Mouse (Mus musculus) intestine, embryonic 14.5 days (tissue): ENCODE results near the gene Lmntd1. TPM values are rescaled to one million over a fixed set of nuclear protein-coding genes. Genes with fewer than 3 reads are reported as not detected.
A peak's percentile ranks its signal among the peaks of the same experiment; 100 is the strongest.

Source experiments
- ATAC-seq: fragments of 200-750 bp; cut with Nextera tagmentation; replicated peaks from 2 replicates; pipeline ENCODE4 v1.8.0; 2017; ENCODE audit warnings: low read depth, moderate number of reproducible peaks, moderate TSS enrichment, moderate library complexity; ENCODE audit not compliant: low FRiP score, low TSS enrichment
- DNase-seq: peaks from one replicate; pipeline ENCODE4 v3.0.0-alpha.2; 2018; ENCODE audit warnings: low spot score
- H3K27ac ChIP-seq: fragments of 300-500 bp; sonication (generic); 2 replicates; pipeline ENCODE4 v1.5.1; 2014; ENCODE audit warnings: low read depth, mild to moderate bottlenecking, control low read depth
- H3K27me3 ChIP-seq: fragments of 300-500 bp; sonication (generic); replicated peaks from 2 replicates; pipeline ENCODE4 v1.6.1; 2014; ENCODE audit warnings: low read length, control low read depth; ENCODE audit not compliant: control insufficient read depth, insufficient read depth
- H3K36me3 ChIP-seq: fragments of 300-500 bp; sonication (generic); 2 replicates; pipeline ENCODE4 v1.6.1; 2014; ENCODE audit warnings: low read length, control low read depth; ENCODE audit not compliant: control insufficient read depth, insufficient read depth
- H3K4me1 ChIP-seq: fragments of 300-500 bp; sonication (generic); replicated peaks from 2 replicates; pipeline ENCODE4 v1.6.1; 2014; ENCODE audit warnings: low read length, control low read depth, mixed read lengths; ENCODE audit not compliant: control insufficient read depth, insufficient read depth
- H3K4me2 ChIP-seq: fragments of 300-500 bp; sonication (generic); 2 replicates; pipeline ENCODE4 v1.6.1; 2014; ENCODE audit warnings: low read length
- H3K4me3 ChIP-seq: fragments of 300-500 bp; sonication (generic); 2 replicates; pipeline ENCODE4 v1.5.1; 2014; ENCODE audit warnings: low read depth, low read length, control low read depth, mixed read lengths
- H3K9ac ChIP-seq: fragments of 300-500 bp; sonication (generic); 2 replicates; pipeline ENCODE4 v1.6.1; 2014; ENCODE audit warnings: mild to moderate bottlenecking, low read length
- H3K9me3 ChIP-seq: fragments of 300-500 bp; sonication (generic); 2 replicates; pipeline ENCODE4 v1.6.1; 2016; ENCODE audit warnings: low read length, control low read depth; ENCODE audit not compliant: control insufficient read depth
- WGBS: fragments of 180-500 bp; shearing (Covaris S2); extraction: QIAGEN DNeasy Blood & Tissue Kit; methylation state at CpG from one replicate; pipeline ENCODE4 v1.1.7; 2014; 5-methylcytosine and 5-hydroxymethylcytosine counted together
- polyA plus RNA-seq: library from polyadenylated mRNA; unstranded; fragments of >200 nt; fragmentation: Nextera tagmentation; extraction: Ambion mirVana; gene quantifications from 2 replicates; pipeline ENCODE4 v1.2.1, GENCODE M21; 2014

The Lmntd1 gene
- polyA plus RNA-seq, 1 experiment from 2014 or later: 0.27 TPM

DNA sequence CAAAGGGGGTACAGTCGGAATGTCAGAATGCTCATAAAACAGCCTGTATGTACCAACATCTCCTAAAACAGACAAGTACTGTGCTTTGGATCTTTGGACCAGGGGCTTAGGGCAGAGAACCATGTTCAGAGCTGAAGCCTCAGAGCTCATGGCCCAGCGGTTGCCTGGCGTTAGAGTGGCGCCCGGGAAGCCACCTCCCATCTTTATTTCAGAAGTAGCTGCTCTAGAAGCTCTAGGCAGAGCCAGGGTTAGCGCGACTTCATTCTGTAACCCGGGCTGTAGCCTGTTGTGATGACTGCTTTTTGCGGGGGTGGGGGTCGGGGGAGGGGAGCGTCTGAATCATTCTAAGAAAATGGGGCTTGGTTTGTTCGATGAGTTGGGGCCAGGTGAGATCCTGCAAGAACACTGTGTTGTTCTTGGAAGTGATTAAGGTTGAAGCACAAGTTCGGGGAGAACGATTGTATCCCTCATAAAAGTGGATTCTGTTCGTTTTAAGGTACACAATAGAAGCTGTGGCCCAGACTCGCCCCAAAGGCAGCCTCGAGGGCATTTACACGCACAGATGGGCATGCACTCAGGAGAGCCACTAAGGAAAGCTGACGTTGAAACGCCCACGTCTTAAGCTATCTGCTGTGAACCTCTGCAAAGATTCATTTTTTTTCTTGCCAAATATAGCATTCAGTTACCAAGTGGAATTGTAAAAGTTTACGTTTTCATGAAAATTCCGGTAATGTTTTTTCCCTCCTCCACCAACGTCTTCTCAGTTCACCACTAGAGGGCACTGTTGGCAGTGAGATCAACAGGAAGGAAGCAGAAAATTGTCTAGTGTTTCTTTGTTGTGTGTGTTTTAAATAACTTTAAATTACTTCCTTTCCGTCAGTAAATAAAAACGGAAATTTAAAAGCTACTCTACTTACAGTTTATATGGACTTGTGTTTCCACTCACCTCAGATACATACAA, 254.4 kb downstream of the Lmntd1 start:
- Histone ChIP-seq H3K36me3 (no peaks in the 10 kb centered on the region), H3K4me3 (no peak overlapping the region), H3K27ac (no peak overlapping the region), H3K27me3 (no peaks in the 10 kb centered on the region), H3K4me2 (peak overlapping the region; percentile 16; the same call in 1 of the 2 replicates), H3K9ac (no peak overlapping the region), H3K4me1 (no peaks in the 10 kb centered on the region), H3K9me3 (0 out of 2 replicates have a peak, but pooled peaks cover 4% of the 10 kb centered on the region)
- no peak for ATAC-seq
- DNase-seq: peak; percentile 64
- 42% methylated on average over 26 of the region's 26 CpGs for WGBS

- no peak for DNase-seq
Observed at GRCm38 (mm10) chr6:145358001-145358400, 256.1 kb downstream of the Lmntd1 start.

GRCm38 (mm10) chr6:145353806-145354205, 260.3 kb downstream of the Lmntd1 start:
- no peaks in the 10 kb centered on the region for H3K36me3 ChIP-seq
- no peak overlapping the region for H3K4me3 ChIP-seq
- no peak overlapping the region for H3K27ac ChIP-seq
- H3K27me3 ChIP-seq: no peaks in the 10 kb centered on the region
- H3K9me3 ChIP-seq: 0 out of 2 replicates have a peak, but pooled peaks cover 4% of the 10 kb centered on the region
- WGBS: 93% methylated on average over 5 of the region's 5 CpGs
- no peaks in the 10 kb centered on the region for H3K4me1 ChIP-seq
- no peak overlapping the region for H3K9ac ChIP-seq
- H3K4me2 ChIP-seq: no peak overlapping the region
- no peak for ATAC-seq
- DNase-seq: no peak

More at GRCm38 (mm10) chr6:145358001-145358400, 256.1 kb downstream of the Lmntd1 start:
- Histone ChIP-seq H3K27me3 (no peaks in the 10 kb centered on the region), H3K4me1 (no peaks in the 10 kb centered on the region), H3K36me3 (no peaks in the 10 kb centered on the region), H3K4me3 (no peak overlapping the region), H3K9ac (no peak overlapping the region), H3K4me2 (no peak overlapping the region), H3K27ac (no peak overlapping the region), H3K9me3 (0 out of 2 replicates have a peak, but pooled peaks cover 4% of the 10 kb centered on the region)
- 51% methylated on average over 9 of the region's 9 CpGs for WGBS
- no peak for ATAC-seq

DNA sequence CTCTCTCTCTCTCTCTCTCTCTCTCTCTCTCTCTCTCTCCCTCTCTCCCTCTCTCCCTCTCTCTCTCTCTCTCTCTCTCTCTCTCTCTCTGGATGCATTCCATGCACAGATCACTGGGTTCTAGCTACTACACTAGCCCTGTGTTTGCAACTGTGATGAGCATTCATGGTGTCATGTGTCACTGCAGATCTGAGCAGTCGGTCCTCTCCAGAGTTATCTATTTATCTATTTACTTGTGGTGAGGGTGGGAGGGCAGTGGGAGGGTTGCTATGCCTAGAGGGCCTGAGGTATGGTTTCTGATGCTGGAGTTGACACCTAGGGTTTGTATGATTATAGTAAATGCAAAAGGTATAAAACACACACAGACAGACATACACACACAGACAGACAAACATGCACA, 261.4 kb downstream of the Lmntd1 start:
- Histone ChIP-seq H3K4me2 (no peak overlapping the region), H3K27ac (no peak overlapping the region), H3K27me3 (no peaks in the 10 kb centered on the region), H3K9ac (no peak overlapping the region), H3K4me3 (no peak overlapping the region), H3K4me1 (no peaks in the 10 kb centered on the region), H3K36me3 (no peaks in the 10 kb centered on the region), H3K9me3 (0 out of 2 replicates have a peak, but pooled peaks cover 4% of the 10 kb centered on the region)
- ATAC-seq (no peak), DNase-seq (no peak)
- 10% methylated on average over 1 of the region's 1 CpGs for WGBS

DNA sequence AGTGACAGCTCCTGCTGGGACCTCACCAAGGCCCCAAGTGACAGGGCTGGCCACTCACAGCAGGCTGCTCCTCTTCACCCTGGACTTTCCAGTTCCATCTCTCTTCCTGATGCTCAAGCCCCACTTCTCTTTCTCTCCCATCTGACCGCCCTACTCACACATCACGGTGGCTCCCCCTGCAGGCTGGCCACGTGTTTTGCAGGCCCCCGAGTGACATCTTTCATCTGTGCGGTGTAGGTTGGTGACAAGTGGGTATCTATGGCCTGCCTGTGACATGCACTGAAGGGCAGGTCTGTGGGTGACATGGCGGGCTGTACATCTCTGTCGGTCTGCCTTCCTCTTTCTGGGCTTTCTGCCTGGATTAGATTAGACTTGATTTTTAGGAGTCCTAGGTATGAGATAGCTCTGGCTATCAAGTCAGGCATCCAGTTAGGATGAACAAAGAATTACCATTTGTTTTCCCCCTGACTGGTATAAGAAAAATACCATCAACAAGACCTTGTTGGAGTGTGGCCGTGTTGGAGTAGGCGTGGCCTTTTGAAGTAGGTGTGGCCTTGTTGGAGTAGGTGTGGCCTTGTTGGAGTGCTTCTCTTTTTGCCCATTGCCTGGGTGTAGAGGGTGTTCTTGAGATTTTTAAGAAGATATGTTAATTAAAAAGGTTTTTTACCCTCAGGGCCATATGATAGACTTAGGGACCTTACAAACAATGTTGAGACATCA, 265.8 kb downstream of the Lmntd1 start:
- 74% methylated on average over 9 of the region's 9 CpGs for WGBS
- no peak overlapping the region for H3K9ac ChIP-seq
- no peak overlapping the region for H3K27ac ChIP-seq
- ATAC-seq: no peak
- H3K4me2 ChIP-seq: no peak overlapping the region
- H3K36me3 ChIP-seq: no peaks in the 10 kb centered on the region
- H3K9me3 ChIP-seq: no peaks in the 10 kb centered on the region
- no peak for DNase-seq
- H3K27me3 ChIP-seq: no peaks in the 10 kb centered on the region
- no peaks in the 10 kb centered on the region for H3K4me1 ChIP-seq
- no peak overlapping the region for H3K4me3 ChIP-seq

- H3K9ac ChIP-seq: no peak overlapping the region
- H3K9me3 ChIP-seq: no peaks in the 10 kb centered on the region
- DNase-seq (no peak), ATAC-seq (no peak)
- H3K27ac ChIP-seq: no peak overlapping the region
- whole genome bisulfite sequencing: 67% methylated on average over 6 of the region's 6 CpGs
- H3K36me3 ChIP-seq: no peaks in the 10 kb centered on the region
- no peaks in the 10 kb centered on the region for H3K4me1 ChIP-seq
- no peaks in the 10 kb centered on the region for H3K27me3 ChIP-seq
- H3K4me3 ChIP-seq: no peak overlapping the region
- no peak overlapping the region for H3K4me2 ChIP-seq
Observed at GRCm38 (mm10) chr6:145347641-145348040, 266.5 kb downstream of the Lmntd1 start.

DNA sequence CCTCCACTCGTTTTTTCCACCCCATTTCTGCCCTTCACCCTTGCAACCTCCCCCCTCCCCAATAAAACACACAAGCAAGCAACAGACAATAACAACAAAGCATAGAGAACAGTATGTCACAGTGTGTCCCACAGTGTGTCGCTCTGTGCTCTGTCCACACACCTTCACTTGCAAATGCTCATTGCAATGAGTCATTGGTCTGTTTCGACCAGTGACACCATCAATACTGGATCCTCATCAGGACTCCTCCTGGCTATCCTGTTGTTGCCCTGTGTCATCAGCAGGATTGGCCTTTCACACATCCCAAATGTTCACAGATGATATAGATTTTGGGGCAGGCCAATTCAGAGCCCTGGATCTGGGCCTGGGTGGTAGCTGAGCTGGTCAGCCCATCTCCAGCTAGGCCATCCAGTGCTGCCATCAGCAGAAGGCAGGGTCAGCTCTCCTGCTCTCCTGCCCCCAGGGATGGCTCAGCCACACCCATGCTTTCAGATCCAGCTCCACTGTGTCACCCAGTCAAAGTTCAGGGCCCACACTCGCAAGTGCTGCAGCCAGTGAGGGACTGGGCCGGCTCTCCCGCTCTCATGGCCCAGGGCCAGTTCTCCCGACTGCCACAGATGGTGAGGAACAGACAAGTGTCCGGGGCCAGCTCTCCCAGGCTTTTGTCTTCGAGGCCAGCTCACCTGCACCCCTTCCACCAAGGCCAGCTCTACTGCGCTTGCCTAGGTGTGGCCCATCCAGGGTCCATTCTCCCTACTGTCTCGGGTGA, 267.1 kb downstream of the Lmntd1 start:
- ATAC-seq (no peak), DNase-seq (no peak)
- Histone ChIP-seq H3K4me1 (no peaks in the 10 kb centered on the region), H3K36me3 (no peaks in the 10 kb centered on the region), H3K27ac (no peak overlapping the region), H3K4me3 (no peak overlapping the region), H3K9ac (no peak overlapping the region), H3K4me2 (no peak overlapping the region), H3K27me3 (no peaks in the 10 kb centered on the region), H3K9me3 (no peaks in the 10 kb centered on the region)
- 78% methylated on average over 11 of the region's 11 CpGs for WGBS

DNA sequence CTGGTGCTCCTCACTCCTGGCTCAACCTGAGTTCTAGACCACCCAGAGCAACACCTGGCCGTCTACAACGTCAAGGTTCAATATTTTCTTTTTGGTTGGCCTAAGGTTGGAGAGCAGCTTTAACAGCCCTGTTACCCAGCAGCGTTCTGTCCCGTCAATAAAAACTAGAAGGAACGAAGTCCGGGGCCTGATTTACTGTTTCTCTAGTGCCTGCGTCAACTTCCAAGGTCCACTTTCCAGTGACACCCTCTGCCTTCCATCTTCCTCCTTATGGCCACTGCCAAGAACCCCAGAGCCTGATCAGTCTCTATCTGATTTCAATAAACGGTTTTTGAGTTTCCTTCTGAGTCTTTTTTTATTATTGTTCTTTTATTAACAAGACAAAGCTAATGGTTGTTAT, 267.8 kb downstream of the Lmntd1 start:
- H3K9me3 ChIP-seq: no peaks in the 10 kb centered on the region
- ATAC-seq (no peak), DNase-seq (no peak)
- WGBS: 69% methylated on average over 8 of the region's 8 CpGs
- no peaks in the 10 kb centered on the region for H3K27me3 ChIP-seq
- no peaks in the 10 kb centered on the region for H3K4me1 ChIP-seq
- no peak overlapping the region for H3K27ac ChIP-seq
- no peaks in the 10 kb centered on the region for H3K36me3 ChIP-seq
- H3K4me2 ChIP-seq: no peak overlapping the region
- H3K4me3 ChIP-seq: no peak overlapping the region
- H3K9ac ChIP-seq: no peak overlapping the region
